ENCODE assay signal across 8 mouse cellular contexts in genomic region chr9:102650637-102651036, GRCm38 (mm10). TPM values are rescaled to one million over a fixed set of nuclear protein-coding genes. Genes with fewer than 3 reads are reported as not detected.
DNase-seq lines count a peak whose midpoint lies in the region; ATAC-seq lines count a peak whose summit lies in the region.
"Had no signal": no experiment of that assay in that cellular context is flagged by ENCODE, and none has a peak within 500 bp of the region (broad histone marks: within the 10 kb centered on the region; RNA-seq: fewer than 3 reads in every experiment).

No protein-coding gene starts in this region.

- 0 out of 2 replicates have a peak, but pooled peaks have one; percentile 48 for ATAC-seq in neural tube, embryonic 12.5 days (ENCODE audit: low FRiP score, low read depth)
- peak; percentile 59 for ATAC-seq in forebrain, embryonic 16.5 days
- peak; percentile 14 for ATAC-seq in intestine, embryonic 15.5 days
- no peak for ATAC-seq in erythroblast, adult 5-6 weeks (replicated peaks; ENCODE audit: low FRiP score, poor library complexity, severe bottlenecking)
- ATAC-seq in heart, embryonic 11.5 days (replicated peaks; ENCODE audit: insufficient number of reproducible peaks, low FRiP score, low TSS enrichment) = no peak
- ATAC-seq: inflammation-experienced regulatory T-cells, adult 6 months had no signal

- peaks cover 21% of the 10 kb centered on the region for H3K4me1 ChIP-seq in neural tube, embryonic 12.5 days
- peaks cover 21% of the 10 kb centered on the region for H3K4me1 ChIP-seq in forebrain, embryonic 16.5 days (replicated peaks; ENCODE audit: control insufficient read depth, insufficient read depth, low read length)
- peaks cover 21% of the 10 kb centered on the region for H3K4me1 ChIP-seq in intestine, embryonic 15.5 days (replicated peaks)
- no peaks in the 10 kb centered on the region for H3K4me1 ChIP-seq in heart, embryonic 11.5 days (ENCODE audit: control insufficient read depth, insufficient read depth, low read length)

- H3K27me3 ChIP-seq in neural tube, embryonic 12.5 days (replicated peaks) = no peaks in the 10 kb centered on the region
- no peaks in the 10 kb centered on the region for H3K27me3 ChIP-seq in forebrain, embryonic 16.5 days (replicated peaks; ENCODE audit: control insufficient read depth, insufficient read depth, low read length)
- H3K27me3 ChIP-seq in intestine, embryonic 15.5 days (replicated peaks) = no peaks in the 10 kb centered on the region
- H3K27me3 ChIP-seq in heart, embryonic 11.5 days (ENCODE audit: control insufficient read depth, insufficient read depth, low read length) = no peaks in the 10 kb centered on the region

- peak overlapping the region; percentile 30; the same call in 1 of the 2 replicates for H3K4me2 ChIP-seq in neural tube, embryonic 12.5 days (replicated peaks)
- 0 out of 2 replicates have a peak overlapping the region, but pooled peaks have one; percentile 18 for H3K4me2 ChIP-seq in forebrain, embryonic 16.5 days (ENCODE audit: low read length)
- peak overlapping the region; percentile 34; the same call in 1 of the 2 replicates for H3K4me2 ChIP-seq in intestine, embryonic 15.5 days (replicated peaks)
- H3K4me2 ChIP-seq in heart, embryonic 11.5 days = no peak overlapping the region

- H3K36me3 ChIP-seq in neural tube, embryonic 12.5 days = no peaks in the 10 kb centered on the region
- no peaks in the 10 kb centered on the region for H3K36me3 ChIP-seq in forebrain, embryonic 16.5 days (ENCODE audit: control insufficient read depth, insufficient read depth)
- H3K36me3 ChIP-seq in intestine, embryonic 15.5 days = no peaks in the 10 kb centered on the region
- no peaks in the 10 kb centered on the region for H3K36me3 ChIP-seq in heart, embryonic 11.5 days (ENCODE audit: control insufficient read depth, insufficient read depth, low read length)

- no peak overlapping the region for H3K9ac ChIP-seq in neural tube, embryonic 12.5 days
- H3K9ac ChIP-seq in forebrain, embryonic 16.5 days (replicated peaks; ENCODE audit: low read depth, low read length) = no peak overlapping the region
- H3K9ac ChIP-seq in intestine, embryonic 15.5 days = no peak overlapping the region
- no peak overlapping the region for H3K9ac ChIP-seq in heart, embryonic 11.5 days (ENCODE audit: low read depth, low read length)

- no peaks in the 10 kb centered on the region for H3K9me3 ChIP-seq in neural tube, embryonic 12.5 days
- H3K9me3 ChIP-seq in forebrain, embryonic 16.5 days (ENCODE audit: control insufficient read depth, low read length) = no peaks in the 10 kb centered on the region
- no peaks in the 10 kb centered on the region for H3K9me3 ChIP-seq in intestine, embryonic 15.5 days
- no peaks in the 10 kb centered on the region for H3K9me3 ChIP-seq in heart, embryonic 11.5 days (replicated peaks; ENCODE audit: control insufficient read depth, low read length)

- no peak overlapping the region for H3K4me3 ChIP-seq in neural tube, embryonic 12.5 days
- no peak overlapping the region for H3K4me3 ChIP-seq in forebrain, embryonic 16.5 days (replicated peaks; ENCODE audit: low read length)
- H3K4me3 ChIP-seq in intestine, embryonic 15.5 days (replicated peaks) = no peak overlapping the region
- H3K4me3 ChIP-seq in heart, embryonic 11.5 days (ENCODE audit: low read depth, low read length) = no peak overlapping the region

- no peak for DNase-seq in neural tube, embryonic 10.5 days (ENCODE audit: extremely low spot score, low spot score)
- no peak for DNase-seq in testis, postnatal 10 days (ENCODE audit: low spot score)

- H3K27ac ChIP-seq in neural tube, embryonic 12.5 days = no peak overlapping the region
- H3K27ac ChIP-seq in forebrain, embryonic 16.5 days (ENCODE audit: low read length) = peak overlapping the region; percentile 12; the same call in 1 of the 2 replicates
- H3K27ac ChIP-seq in intestine, embryonic 15.5 days = peak overlapping the region; percentile 70
- no peak overlapping the region for H3K27ac ChIP-seq in heart, embryonic 11.5 days (ENCODE audit: low read depth, low read length)

- WGBS in neural tube, embryonic 12.5 days = 23% methylated on average over 7 of the region's 7 CpGs
- 16% methylated on average over 7 of the region's 7 CpGs for WGBS in forebrain, embryonic 16.5 days
- 23% methylated on average over 7 of the region's 7 CpGs for WGBS in intestine, embryonic 15.5 days
- 30% methylated on average over 7 of the region's 7 CpGs for WGBS in heart, embryonic 11.5 days (ENCODE audit: insufficient replicate concordance)

RNA-seq across cellular contexts. Expression of gene Cep63, which starts 24.3 kb away (rescaled TPM):
- 47.2 and 53.9 TPM in 2 replicates for polyA plus RNA-seq in neural tube, embryonic 12.5 days (2016; fragmentation: Nextera tagmentation; extraction: Ambion mirVana)
- 43.7 and 50.3 TPM in 2 replicates for polyA plus RNA-seq in forebrain, embryonic 16.5 days (2015; fragmentation: Nextera tagmentation; extraction: Ambion mirVana)
- polyA plus RNA-seq in intestine, embryonic 15.5 days (2015; fragmentation: Nextera tagmentation; extraction: Ambion mirVana) = 42.0 and 47.7 TPM in 2 replicates
- 4.6 and 10.4 TPM in 2 replicates for total RNA-seq in erythroblast, adult 5-6 weeks (2015; ENCODE audit: low replicate concordance)
- 9.9 and 13.9 TPM in 2 replicates for total RNA-seq in erythroblast, adult 5-6 weeks (2017; ENCODE audit: low replicate concordance)
- 34.2 and 48.8 TPM in 2 replicates for polyA plus RNA-seq in heart, embryonic 11.5 days (2014; fragmentation: Nextera tagmentation; extraction: Ambion mirVana)

RNA-seq across cellular contexts. Expression of gene Anapc13, which starts 24.5 kb away (rescaled TPM):
- polyA plus RNA-seq in neural tube, embryonic 12.5 days (2016; fragmentation: Nextera tagmentation; extraction: Ambion mirVana) = 177 and 194 TPM in 2 replicates
- polyA plus RNA-seq in forebrain, embryonic 16.5 days (2015; fragmentation: Nextera tagmentation; extraction: Ambion mirVana) = 109 and 111 TPM in 2 replicates
- polyA plus RNA-seq in intestine, embryonic 15.5 days (2015; fragmentation: Nextera tagmentation; extraction: Ambion mirVana) = 194 and 206 TPM in 2 replicates
- total RNA-seq in erythroblast, adult 5-6 weeks (2015; ENCODE audit: low replicate concordance) = 5.6 and 42.0 TPM in 2 replicates
- total RNA-seq in erythroblast, adult 5-6 weeks (2017; ENCODE audit: low replicate concordance) = 32.8 and 42.3 TPM in 2 replicates
- 201 and 210 TPM in 2 replicates for polyA plus RNA-seq in heart, embryonic 11.5 days (2014; fragmentation: Nextera tagmentation; extraction: Ambion mirVana)

Comparison
In these comparisons a context has a peak if more than half of its experiments do, and no peak if none do; other contexts are left out.
1. ATAC-seq: peak in neural tube, embryonic 12.5 days (single experiment), forebrain, embryonic 16.5 days (single experiment) and intestine, embryonic 15.5 days (single experiment); none in erythroblast, adult 5-6 weeks (single experiment) and heart, embryonic 11.5 days (single experiment).
2. H3K27ac ChIP-seq: peak in forebrain, embryonic 16.5 days (single experiment) and intestine, embryonic 15.5 days (single experiment); none in neural tube, embryonic 12.5 days (single experiment) and heart, embryonic 11.5 days (single experiment).